Mouse (Mus musculus) ES-E14 (cell line): ENCODE measurements around the gene Ttc13. TPM values are rescaled to one million over a fixed set of nuclear protein-coding genes. Genes with fewer than 3 reads are reported as not detected.

Experiments
- DNase-seq: peaks from one replicate; pipeline ENCODE4 v3.0.0-alpha.2; 2013; ENCODE audit warnings: low read depth, low spot score
- H3K27ac ChIP-seq: 2 replicates; pipeline ENCODE4 v1.5.1; 2012; ENCODE audit warnings: low read depth, mild to moderate bottlenecking, low read length, moderate library complexity, mixed read lengths; ENCODE audit not compliant: poor library complexity, insufficient read depth, severe bottlenecking
- H3K36me3 ChIP-seq: 2 replicates; pipeline ENCODE4 v1.6.1; 2012; ENCODE audit warnings: mild to moderate bottlenecking, low read length, moderate library complexity, mixed read lengths; ENCODE audit not compliant: control insufficient read depth, poor library complexity, insufficient read depth, severe bottlenecking
- H3K4me1 ChIP-seq, 2 experiments: fragments of 150-350 bp in 1 of 2; sonication (generic) in 1 of 2; 2 replicates each; pipeline ENCODE4 v1.6.1; 2012; ENCODE audit warnings: low read length in 2 of 2, mild to moderate bottlenecking in 1 of 2, mixed read lengths in 1 of 2; ENCODE audit not compliant: control insufficient read depth in 2 of 2, insufficient read depth in 2 of 2, poor library complexity in 1 of 2
- H3K4me3 ChIP-seq, 2 experiments: fragments of 150-350 bp in 1 of 2; sonication (generic) in 1 of 2; 2 replicates each; pipeline ENCODE4 v1.5.1; 2012; ENCODE audit warnings: low read length in 2 of 2, low read depth in 1 of 2, mild to moderate bottlenecking in 1 of 2, mixed read lengths in 1 of 2; ENCODE audit not compliant: insufficient read depth in 1 of 2, poor library complexity in 1 of 2, severe bottlenecking in 1 of 2
- H3K9ac ChIP-seq: 2 replicates; pipeline ENCODE4 v1.6.1; 2012; ENCODE audit warnings: low read depth, mild to moderate bottlenecking, low read length, mixed read lengths; ENCODE audit not compliant: poor library complexity, insufficient read depth, severe bottlenecking
- H3K9me3 ChIP-seq: fragments of 150-350 bp; sonication (generic); 2 replicates; pipeline ENCODE4 v1.6.1; 2012; ENCODE audit warnings: low read depth, mild to moderate bottlenecking, low read length; ENCODE audit not compliant: control insufficient read depth, insufficient read depth
- CHD2 ChIP-seq: IDR thresholded peaks from 2 replicates; pipeline ENCODE4 v1.6.1; 2014; ENCODE audit warnings: mild to moderate bottlenecking, low read depth, low read length, inconsistent platforms
- HCFC1 ChIP-seq: IDR thresholded peaks from 2 replicates; pipeline ENCODE4 v1.6.1; 2012; ENCODE audit warnings: low read length, inconsistent platforms, borderline replicate concordance; ENCODE audit not compliant: insufficient read depth
- MAFK ChIP-seq: IDR thresholded peaks from 2 replicates; pipeline ENCODE4 v1.6.1; 2014; ENCODE audit warnings: mild to moderate bottlenecking, low read depth, low read length, inconsistent platforms; ENCODE audit not compliant: insufficient read depth
- ZC3H11A ChIP-seq: IDR thresholded peaks from 2 replicates; pipeline ENCODE4 v1.6.1; 2012; ENCODE audit warnings: low read depth, mild to moderate bottlenecking, inconsistent platforms, low read length, borderline replicate concordance
- ZNF384 ChIP-seq: IDR thresholded peaks from 2 replicates; pipeline ENCODE4 v1.6.1; 2012; ENCODE audit warnings: low read depth, low read length, inconsistent platforms
- in situ Hi-C, 2 experiments: fragments of 600-800 bp; cut with MboI; formaldehyde crosslinking; loops; one replicate each; pipeline ENCODE4 v1.15.1; 2025; ENCODE audit warnings: low sequenced_read_pairs in 2 of 2, inconsistent platforms in 1 of 2; ENCODE audit not compliant: unreplicated experiment in 2 of 2
- total RNA-seq: library from RNA; depleted of rRNA; stranded (reverse); fragments of 300-350 nt; gene quantifications from 2 replicates; pipeline ENCODE4 v1.2.3, GENCODE M21; 2012

Gene Ttc13
- total RNA-seq, 1 experiment: 74.8 TPM

- TF ChIP-seq ZNF384 (no peak), MAFK (no peak)
- H3K4me3 ChIP-seq: no peak overlapping the region
- H3K36me3 ChIP-seq: no peaks in the 10 kb centered on the region
- no peaks in the 10 kb centered on the region for H3K9me3 ChIP-seq
- peaks cover 1 to 3% of the 10 kb centered on the region in 2 experiments; a peak in 2 of 4 replicates for H3K4me1 ChIP-seq
- H3K27ac ChIP-seq: no peak overlapping the region
- no peak for DNase-seq
- no peak overlapping the region for H3K9ac ChIP-seq
- in situ Hi-C loops: no loop called here
These were observed 88.6 kb downstream of the Ttc13 start for GRCm38 (mm10) chr8:124633001-124633703.

GRCm38 (mm10) chr8:124631966-124632365 is 89.8 kb downstream of the Ttc13 start:
- Histone ChIP-seq H3K9me3 (no peaks in the 10 kb centered on the region), H3K27ac (no peak overlapping the region)
- in situ Hi-C loops: no loop called here

GRCm38 (mm10) chr8:124630891-124631290 is 90.9 kb downstream of the Ttc13 start:
- Histone ChIP-seq H3K27ac (no peak overlapping the region), H3K36me3 (no peaks in the 10 kb centered on the region), H3K9me3 (no peaks in the 10 kb centered on the region), H3K4me3 (no peak overlapping the region), H3K4me1 (peaks cover 1 to 3% of the 10 kb centered on the region in 2 experiments; a peak in 2 of 4 replicates), H3K9ac (no peak overlapping the region)
- TF ChIP-seq ZC3H11A: no peak
- TF ChIP-seq ZNF384: no peak
- TF ChIP-seq MAFK: no peak
- TF ChIP-seq CHD2: no peak
- no peak for TF ChIP-seq HCFC1
- no peak for DNase-seq
- in situ Hi-C loops: no loop called here

More at GRCm38 (mm10) chr8:124631966-124632365, 89.8 kb downstream of the Ttc13 start:
- Histone ChIP-seq H3K36me3 (no peaks in the 10 kb centered on the region), H3K4me1 (peaks cover 1 to 3% of the 10 kb centered on the region in 2 experiments; a peak in 2 of 4 replicates), H3K9ac (no peak overlapping the region), H3K4me3 (no peak overlapping the region)
- TF ChIP-seq ZNF384 (no peak), HCFC1 (no peak), MAFK (no peak), CHD2 (no peak), ZC3H11A (no peak)
- no peak for DNase-seq

GRCm38 (mm10) chr8:124630489-124630888 is 91.3 kb downstream of the Ttc13 start:
- DNase-seq: no peak
- H3K9me3 ChIP-seq: no peaks in the 10 kb centered on the region
- H3K4me3 ChIP-seq: no peak overlapping the region
- peaks cover 1 to 3% of the 10 kb centered on the region in 2 experiments; a peak in 2 of 4 replicates for H3K4me1 ChIP-seq
- TF ChIP-seq ZC3H11A: no peak
- no peak for TF ChIP-seq HCFC1
- no peak for TF ChIP-seq MAFK
- TF ChIP-seq CHD2: no peak
- no peak for TF ChIP-seq ZNF384
- no peak overlapping the region for H3K9ac ChIP-seq
- H3K27ac ChIP-seq: no peak overlapping the region
- no peaks in the 10 kb centered on the region for H3K36me3 ChIP-seq
- in situ Hi-C loops: no loop called here
